ENCODE assay signal across 8 mouse cellular contexts in genomic region chr4:98922061-98922642, GRCm38 (mm10). TPM values are rescaled to one million over a fixed set of nuclear protein-coding genes. Genes with fewer than 3 reads are reported as not detected.
DNase-seq lines count a peak whose midpoint lies in the region; ATAC-seq and TF ChIP-seq lines count a peak whose summit lies in the region.

No protein-coding gene starts in this region.

- no peaks in the 10 kb centered on the region; a peak in 1 of 4 replicates for H3K27me3 ChIP-seq in MEL (ENCODE audit: control insufficient read depth in 1 of 2, insufficient read depth in 2 of 2, low read length in 2 of 2)
- no peaks in the 10 kb centered on the region for H3K27me3 ChIP-seq in heart, postnatal 0 days (ENCODE audit: control insufficient read depth, insufficient read depth, low read length)
- H3K27me3 ChIP-seq in limb, embryonic 10.5 days (ENCODE audit: low read depth, poor library complexity, severe bottlenecking), result no peaks in the 10 kb centered on the region
- H3K27me3 ChIP-seq in midbrain, embryonic 14.5 days (ENCODE audit: control insufficient read depth, insufficient read depth, low read length), result no peaks in the 10 kb centered on the region

- peaks cover 5 to 20% of the 10 kb centered on the region in 2 experiments; a peak in 3 of 4 replicates for H3K4me1 ChIP-seq in MEL (ENCODE audit: control insufficient read depth in 1 of 2, insufficient read depth in 2 of 2, low read length in 2 of 2)
- H3K4me1 ChIP-seq in heart, postnatal 0 days (ENCODE audit: control insufficient read depth, insufficient read depth), result peaks cover 20% of the 10 kb centered on the region
- H3K4me1 ChIP-seq in limb, embryonic 10.5 days, result peaks cover 24% of the 10 kb centered on the region
- H3K4me1 ChIP-seq in midbrain, embryonic 14.5 days (ENCODE audit: control insufficient read depth, insufficient read depth, low read length), result peaks cover 15% of the 10 kb centered on the region

- ATAC-seq in heart, postnatal 0 days (ENCODE audit: insufficient read depth, low read depth), result no peak
- peak; percentile 2; the same call in 1 of the 2 replicates for ATAC-seq in midbrain, embryonic 14.5 days (ENCODE audit: low FRiP score, low TSS enrichment)

- no peaks in the 10 kb centered on the region for H3K9me3 ChIP-seq in MEL (replicated peaks; ENCODE audit: insufficient read depth, low read length)
- no peaks in the 10 kb centered on the region for H3K9me3 ChIP-seq in heart, postnatal 0 days (replicated peaks; ENCODE audit: control insufficient read depth, low read length)
- H3K9me3 ChIP-seq in limb, embryonic 10.5 days (replicated peaks), result no peaks in the 10 kb centered on the region
- no peaks in the 10 kb centered on the region for H3K9me3 ChIP-seq in midbrain, embryonic 14.5 days (ENCODE audit: control insufficient read depth, low read length)

- no peak for TF ChIP-seq CTCF in MEL (IDR thresholded peaks at IDR 0.05 in 2 of 3, conservative IDR thresholded peaks at IDR 0.05 in 1 of 3; ENCODE audit: control insufficient read depth in 1 of 3, insufficient read depth in 1 of 3, low read depth in 2 of 3, low read length in 3 of 3, poor library complexity in 1 of 3, severe bottlenecking in 1 of 3)
- no peak for TF ChIP-seq CTCF in heart, postnatal 0 days (IDR thresholded peaks at IDR 0.05; ENCODE audit: low read depth)

- peak overlapping the region; percentile 90 for H3K9ac ChIP-seq in MEL (ENCODE audit: control insufficient read depth, low read depth, low read length, poor library complexity, severe bottlenecking)
- peak overlapping the region; percentile 72 for H3K9ac ChIP-seq in heart, postnatal 0 days (replicated peaks; ENCODE audit: low read depth, low read length)
- H3K9ac ChIP-seq in midbrain, embryonic 14.5 days (replicated peaks; ENCODE audit: low read length), result peak overlapping the region; percentile 81

- peaks cover 39% of the 10 kb centered on the region for H3K79me2 ChIP-seq in MEL (ENCODE audit: control insufficient read depth, insufficient read depth, low read length, poor library complexity)

- 10% methylated on average over 18 of the region's 18 CpGs for WGBS in heart, postnatal 0 days
- 21% methylated on average over 18 of the region's 18 CpGs for WGBS in limb, embryonic 10.5 days
- 15% methylated on average over 18 of the region's 18 CpGs for WGBS in midbrain, embryonic 14.5 days

- no peak for TF ChIP-seq EP300 in MEL (IDR thresholded peaks at IDR 0.05; ENCODE audit: low read depth in 1 of 2, low read length in 2 of 2)
- no peak for TF ChIP-seq EP300 in heart, postnatal 0 days (IDR thresholded peaks at IDR 0.05; ENCODE audit: low read depth)

- H3K4me3 ChIP-seq in MEL (ENCODE audit: control insufficient read depth in 1 of 2, insufficient read depth in 1 of 2, low read depth in 2 of 2, low read length in 2 of 2), result peak overlapping the region; percentile 86 to 87
- H3K4me3 ChIP-seq in heart, postnatal 0 days (ENCODE audit: low read depth, low read length), result peak overlapping the region; percentile 97
- peak overlapping the region; percentile 79 for H3K4me3 ChIP-seq in limb, embryonic 10.5 days
- H3K4me3 ChIP-seq in midbrain, embryonic 14.5 days (replicated peaks; ENCODE audit: low read depth, low read length), result peak overlapping the region; percentile 86

- peak overlapping the region; percentile 87 for H3K27ac ChIP-seq in MEL (ENCODE audit: control insufficient read depth, low read depth, low read length)
- H3K27ac ChIP-seq in heart, postnatal 0 days (ENCODE audit: low read depth), result peak overlapping the region; percentile 100
- peak overlapping the region; percentile 99 for H3K27ac ChIP-seq in limb, embryonic 10.5 days
- peak overlapping the region; percentile 99 for H3K27ac ChIP-seq in midbrain, embryonic 14.5 days (replicated peaks; ENCODE audit: low read depth, low read length)

- TF ChIP-seq POLR2A in MEL (IDR thresholded peaks at IDR 0.05; ENCODE audit: control insufficient read depth in 1 of 2, insufficient read depth in 1 of 2, low read depth in 1 of 2, low read length in 2 of 2, poor library complexity in 1 of 2), result no peak; a peak in 1 of 4 replicates

- H3K36me3 ChIP-seq in MEL (ENCODE audit: control insufficient read depth in 1 of 2, insufficient read depth in 2 of 2, low read length in 2 of 2), result peaks cover 0 to 22% of the 10 kb centered on the region in 2 experiments; a peak in 2 of 4 replicates
- H3K36me3 ChIP-seq in heart, postnatal 0 days (replicated peaks; ENCODE audit: control insufficient read depth, insufficient read depth, low read length), result no peaks in the 10 kb centered on the region
- H3K36me3 ChIP-seq in limb, embryonic 10.5 days, result peaks cover 4% of the 10 kb centered on the region
- no peaks in the 10 kb centered on the region for H3K36me3 ChIP-seq in midbrain, embryonic 14.5 days (ENCODE audit: control insufficient read depth, insufficient read depth, low read length)

- peak overlapping the region; percentile 85 for H3K4me2 ChIP-seq in heart, postnatal 0 days (ENCODE audit: low read depth, low read length)
- H3K4me2 ChIP-seq in midbrain, embryonic 14.5 days (ENCODE audit: low read length), result peak overlapping the region; percentile 89

- no peak for TF ChIP-seq RAD21 in MEL (IDR thresholded peaks at IDR 0.05; ENCODE audit: low read depth, low read length)

- DNase-seq in heart, adult 18-20 months, result peak; percentile 8 to 20
- no peak for DNase-seq in heart, postnatal 4 days
- peak; percentile 68 for DNase-seq in MEL (ENCODE audit: low read depth, low spot score)
- peak; percentile 47 for DNase-seq in embryo, embryonic 11 days
- peak; percentile 31 for DNase-seq in heart, postnatal 0 days (ENCODE audit: low spot score)
- no peak for DNase-seq in limb, embryonic 10.5 days (ENCODE audit: low spot score)
- peak; percentile 41 for DNase-seq in midbrain, embryonic 14.5 days
- DNase-seq in urinary bladder, postnatal 36 days (ENCODE audit: low spot score in 2 of 2), result no peak

TF ChIP-seq in MEL, 35 proteins besides CTCF, POLR2A, EP300 and RAD21:
- TF ChIP-seq BHLHE40 (IDR thresholded peaks at IDR 0.05; ENCODE audit: borderline replicate concordance, low read depth, low read length) (no peak), NELFE (IDR thresholded peaks at IDR 0.05; ENCODE audit: low read depth, low read length) (peak; percentile 34; the same call in 1 of the 2 replicates), ZNF384 (IDR thresholded peaks at IDR 0.05; ENCODE audit: low read depth, low read length) (peak; percentile 58; the same call in 1 of the 2 replicates), MXI1 (IDR thresholded peaks at IDR 0.05; ENCODE audit: low read depth, low read length) (peak; percentile 54), TAL1 (IDR thresholded peaks at IDR 0.05; ENCODE audit: low read length) (no peak), NRF1 (IDR thresholded peaks at IDR 0.05; ENCODE audit: insufficient read depth, low read depth, low read length, poor library complexity, severe bottlenecking) (no peak), E2F4 (IDR thresholded peaks at IDR 0.05; ENCODE audit: borderline replicate concordance, low read depth, low read length) (no peak), MEF2A (IDR thresholded peaks at IDR 0.05; ENCODE audit: extremely low read depth, insufficient replicate concordance, low read depth, low read length, poor library complexity, severe bottlenecking) (no peak), RCOR1 (IDR thresholded peaks at IDR 0.05; ENCODE audit: low read depth, low read length) (no peak), ZMIZ1 (IDR thresholded peaks at IDR 0.05; ENCODE audit: low read depth, low read length) (no peak), MYC (IDR thresholded peaks at IDR 0.05; ENCODE audit: low read depth, low read length) (0 out of 2 replicates have a peak, but pooled peaks have one; percentile 58), MAX (IDR thresholded peaks at IDR 0.05; ENCODE audit: low read length) (peak; percentile 61), USF1 (IDR thresholded peaks at IDR 0.05; ENCODE audit: low read depth, low read length) (peak; percentile 8; the same call in 1 of the 2 replicates)

RNA-seq across cellular contexts. Expression of gene Usp1, which starts 1.5 kb away (rescaled TPM):
- total RNA-seq in heart, adult 18-20 months (2021), result 10 to 100 TPM; 15.9 to 16.8 TPM
- 10 to 100 TPM; 37.5 to 44.3 TPM for total RNA-seq in heart, postnatal 4 days (2021)
- 68.6 and 70.1 TPM in 2 replicates for total RNA-seq in MEL (2012; rRNA removed)
- polyA plus RNA-seq in MEL (2012; ENCODE audit: insufficient read depth in 1 of 2, insufficient read length in 2 of 2, low read depth in 1 of 2, low replicate concordance in 2 of 2, missing spikeins in 1 of 2), result 100 to 1,000 TPM in 1 of 2 experiments, not detected in 1; 128 TPM
- 11.4 and 16.5 TPM in 2 replicates for total RNA-seq in heart, postnatal 0 days (2014; rRNA removed; ENCODE audit: low replicate concordance)
- polyA plus RNA-seq in heart, postnatal 0 days (2015; fragmentation: Nextera tagmentation; extraction: Ambion mirVana), result 24.5 and 27.8 TPM in 2 replicates
- polyA plus RNA-seq in limb, embryonic 10.5 days (2016; fragmentation: Nextera tagmentation; extraction: Ambion mirVana), result 97.4 and 118 TPM in 2 replicates
- polyA plus RNA-seq in midbrain, embryonic 14.5 days (2014; fragmentation: Nextera tagmentation; extraction: Ambion mirVana), result 31.6 and 52.6 TPM in 2 replicates

Comparison
In these comparisons a context has a peak if more than half of its experiments do, and no peak if none do; other contexts are left out.
1. DNase-seq: peak in heart, adult 18-20 months (2 of 2), MEL (single experiment), embryo, embryonic 11 days (single experiment), heart, postnatal 0 days (single experiment) and midbrain, embryonic 14.5 days (single experiment); none in heart, postnatal 4 days (single experiment), limb, embryonic 10.5 days (single experiment) and urinary bladder, postnatal 36 days (0 of 2).
2. Peak in every context shown above with its lines, with median percentiles within 50 percentile points of each other: H3K27ac ChIP-seq, H3K4me3 ChIP-seq and H3K9ac ChIP-seq.